Mouse (Mus musculus) lung, embryonic 16.5 days (tissue): ENCODE data around the gene Tbx3. TPM values are rescaled to one million over a fixed set of nuclear protein-coding genes. Genes with fewer than 3 reads are reported as not detected.

Source experiments
- ATAC-seq: fragments of 200-750 bp; cut with Nextera tagmentation; 2 replicates; pipeline ENCODE4 v1.8.0; 2017; ENCODE audit warnings: low read depth, mild to moderate bottlenecking, moderate library complexity
- H3K27ac ChIP-seq: fragments of 300-500 bp; sonication (generic); 2 replicates; pipeline ENCODE4 v1.5.1; 2014; ENCODE audit warnings: mild to moderate bottlenecking, control low read depth, low read length
- H3K27me3 ChIP-seq: fragments of 300-500 bp; sonication (generic); 2 replicates; pipeline ENCODE4 v1.6.1; 2014; ENCODE audit warnings: low read depth, low read length, mixed read lengths; ENCODE audit not compliant: control insufficient read depth, insufficient read depth
- H3K36me3 ChIP-seq: fragments of 300-500 bp; sonication (generic); 2 replicates; pipeline ENCODE4 v1.6.1; 2014; ENCODE audit warnings: low read length; ENCODE audit not compliant: control insufficient read depth, insufficient read depth
- H3K4me1 ChIP-seq: fragments of 300-500 bp; sonication (generic); replicated peaks from 2 replicates; pipeline ENCODE4 v1.6.1; 2014; ENCODE audit warnings: low read length, mixed read lengths; ENCODE audit not compliant: control insufficient read depth, insufficient read depth
- H3K4me2 ChIP-seq: fragments of 300-500 bp; sonication (generic); 2 replicates; pipeline ENCODE4 v1.6.1; 2014; ENCODE audit warnings: low read depth, low read length, control low read depth
- H3K4me3 ChIP-seq: fragments of 300-500 bp; sonication (generic); 2 replicates; pipeline ENCODE4 v1.5.1; 2014; ENCODE audit warnings: mild to moderate bottlenecking, low read length, control low read depth
- H3K9ac ChIP-seq: fragments of 300-500 bp; sonication (generic); 2 replicates; pipeline ENCODE4 v1.6.1; 2014; ENCODE audit warnings: low read length, control low read depth
- H3K9me3 ChIP-seq: fragments of 300-500 bp; sonication (generic); 2 replicates; pipeline ENCODE4 v1.6.1; 2016; ENCODE audit warnings: low read length; ENCODE audit not compliant: control insufficient read depth
- WGBS: fragments of 180-500 bp; shearing (Covaris S2); extraction: QIAGEN DNeasy Blood & Tissue Kit; methylation state at CpG from one replicate; pipeline ENCODE4 v1.1.7; 2014; 5-methylcytosine and 5-hydroxymethylcytosine counted together
- polyA plus RNA-seq: library from polyadenylated mRNA; unstranded; fragments of >200 nt; fragmentation: Nextera tagmentation; extraction: Ambion mirVana; gene quantifications from 2 replicates; pipeline ENCODE4 v1.2.1, GENCODE M21; 2015

The Tbx3 gene
- 53.4 and 65.3 TPM in 2 replicates for polyA plus RNA-seq

GRCm38 (mm10) chr5:119670566-119671108 lies at the start of gene Tbx3:
Gene Tbx3, plus strand, starts transcription at chr5:119670669.
- peak within 1 kb of the TSS; percentile 79 for H3K4me2 ChIP-seq
- peak; percentile 93 for ATAC-seq
- peaks cover 26% of the 10 kb centered on the region for H3K27me3 ChIP-seq
- H3K27ac ChIP-seq = peak within 1 kb of the TSS; percentile 98
- H3K4me3 ChIP-seq = peak within 1 kb of the TSS; percentile 70
- under 1% methylated on average over 41 of the region's 43 CpGs for WGBS
- no peaks in the 10 kb centered on the region for H3K36me3 ChIP-seq
- peaks cover 22% of the 10 kb centered on the region for H3K4me1 ChIP-seq
- peak within 1 kb of the TSS; percentile 91 for H3K9ac ChIP-seq
- H3K9me3 ChIP-seq = no peaks in the 10 kb centered on the region

- peak; percentile 17; the same call in 1 of the 2 replicates for ATAC-seq
- H3K27ac ChIP-seq = peak overlapping the region; percentile 11; the same call in 1 of the 2 replicates
- WGBS = 67% methylated on average over 1 of the region's 1 CpGs
These were observed 48.4 kb upstream of the Tbx3 start for GRCm38 (mm10) chr5:119622076-119622475.

DNA sequence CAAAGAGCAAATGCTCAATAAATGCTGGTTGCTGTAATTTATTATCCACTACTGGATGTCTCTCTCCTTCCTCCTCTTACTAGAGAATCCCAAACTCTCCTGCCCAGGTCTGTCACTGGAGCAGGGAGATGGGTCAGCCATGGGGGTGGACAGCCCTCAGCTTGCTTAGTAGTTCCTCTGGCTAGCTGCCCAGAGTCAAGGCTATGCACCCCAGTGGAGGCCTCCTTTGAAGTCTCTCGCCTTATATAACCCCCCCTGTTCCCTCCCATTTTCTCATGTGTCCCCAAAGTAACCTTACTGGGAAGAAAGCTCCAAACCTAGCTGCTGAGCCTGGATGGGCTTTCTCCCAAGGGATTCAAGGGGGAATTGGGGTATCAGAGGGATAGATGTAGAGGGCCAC lies 45.9 kb upstream of the Tbx3 start:
- WGBS = 20% methylated on average over 1 of the region's 1 CpGs
- H3K4me1 ChIP-seq = peaks cover 40% of the 10 kb centered on the region

More at GRCm38 (mm10) chr5:119622076-119622475, 48.4 kb upstream of the Tbx3 start:
- Histone ChIP-seq H3K4me2 (no peak overlapping the region), H3K27me3 (peaks cover 5% of the 10 kb centered on the region), H3K36me3 (no peaks in the 10 kb centered on the region), H3K4me3 (no peak overlapping the region), H3K9ac (no peak overlapping the region), H3K4me1 (peaks cover 30% of the 10 kb centered on the region), H3K9me3 (no peaks in the 10 kb centered on the region)

DNA sequence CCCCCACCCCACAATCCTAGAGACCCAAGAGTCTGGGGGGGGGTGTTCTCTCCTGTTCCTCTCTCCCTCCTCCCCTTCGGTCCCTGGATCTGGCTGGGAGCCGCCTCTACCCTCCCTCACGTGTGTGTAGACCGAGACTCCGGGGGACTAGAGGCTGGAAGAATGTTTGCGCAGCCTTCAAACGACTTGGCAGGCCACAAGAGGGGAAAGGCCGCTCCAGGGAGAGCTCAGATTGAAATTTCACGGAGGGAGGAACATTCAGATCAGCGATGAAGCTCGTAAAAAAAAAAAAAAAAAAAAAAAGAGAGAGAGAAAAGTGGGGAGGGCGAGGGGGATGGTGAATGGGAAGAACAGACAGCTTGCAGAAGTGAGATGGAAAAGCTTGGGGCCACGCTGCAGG lies 44.9 kb upstream of the Tbx3 start:
- Histone ChIP-seq H3K27ac (peak overlapping the region; percentile 90), H3K9me3 (no peaks in the 10 kb centered on the region), H3K4me1 (peaks cover 40% of the 10 kb centered on the region), H3K9ac (no peak overlapping the region), H3K36me3 (no peaks in the 10 kb centered on the region), H3K4me3 (no peak overlapping the region), H3K27me3 (peaks cover 11% of the 10 kb centered on the region), H3K4me2 (peak overlapping the region; percentile 12; the same call in 1 of the 2 replicates)
- ATAC-seq = peak; percentile 46
- 7% methylated on average over 13 of the region's 13 CpGs for WGBS

More for the DNA sequence above, 45.9 kb upstream of the Tbx3 start:
- no peak overlapping the region for H3K4me3 ChIP-seq
- H3K27ac ChIP-seq = no peak overlapping the region
- H3K36me3 ChIP-seq = no peaks in the 10 kb centered on the region
- H3K27me3 ChIP-seq = peaks cover 11% of the 10 kb centered on the region
- no peak overlapping the region for H3K4me2 ChIP-seq
- ATAC-seq = no peak
- no peak overlapping the region for H3K9ac ChIP-seq
- no peaks in the 10 kb centered on the region for H3K9me3 ChIP-seq

GRCm38 (mm10) chr5:119626154-119626553 lies 44.3 kb upstream of the Tbx3 start:
- H3K27me3 ChIP-seq = peaks cover 11% of the 10 kb centered on the region
- peak; percentile 69 for ATAC-seq
- H3K4me1 ChIP-seq = peaks cover 40% of the 10 kb centered on the region
- no peak overlapping the region for H3K4me3 ChIP-seq
- H3K27ac ChIP-seq = peak overlapping the region; percentile 90
- H3K36me3 ChIP-seq = no peaks in the 10 kb centered on the region
- peak overlapping the region; percentile 63; the same call in 1 of the 2 replicates for H3K4me2 ChIP-seq
- no peaks in the 10 kb centered on the region for H3K9me3 ChIP-seq
- WGBS = 19% methylated on average over 9 of the region's 9 CpGs
- no peak overlapping the region for H3K9ac ChIP-seq

- Histone ChIP-seq H3K4me3 (peak overlapping the region; percentile 38), H3K4me1 (peaks cover 40% of the 10 kb centered on the region), H3K27me3 (peaks cover 11% of the 10 kb centered on the region), H3K27ac (peak overlapping the region; percentile 90), H3K9me3 (no peaks in the 10 kb centered on the region), H3K4me2 (peak overlapping the region; percentile 63), H3K36me3 (no peaks in the 10 kb centered on the region), H3K9ac (peak overlapping the region; percentile 58)
- 1% methylated on average over 22 of the region's 22 CpGs for WGBS
- peak; percentile 35 for ATAC-seq
These were observed 43.8 kb upstream of the Tbx3 start for GRCm38 (mm10) chr5:119626662-119627061.

- no peak for ATAC-seq
- H3K9ac ChIP-seq = no peak overlapping the region
- no peak overlapping the region for H3K4me2 ChIP-seq
- no peaks in the 10 kb centered on the region for H3K9me3 ChIP-seq
- 84% methylated on average over 3 of the region's 3 CpGs for WGBS
- no peak overlapping the region for H3K4me3 ChIP-seq
- H3K4me1 ChIP-seq = peaks cover 34% of the 10 kb centered on the region
- no peaks in the 10 kb centered on the region for H3K36me3 ChIP-seq
- peaks cover 11% of the 10 kb centered on the region for H3K27me3 ChIP-seq
- no peak overlapping the region for H3K27ac ChIP-seq
These were observed 42.4 kb upstream of the Tbx3 start for GRCm38 (mm10) chr5:119628100-119628499.

- H3K36me3 ChIP-seq = no peaks in the 10 kb centered on the region
- H3K4me1 ChIP-seq = peaks cover 34% of the 10 kb centered on the region
- H3K4me2 ChIP-seq = no peak overlapping the region
- no peak overlapping the region for H3K27ac ChIP-seq
- no peak overlapping the region for H3K9ac ChIP-seq
- no peak overlapping the region for H3K4me3 ChIP-seq
- H3K27me3 ChIP-seq = peaks cover 11% of the 10 kb centered on the region
- H3K9me3 ChIP-seq = no peaks in the 10 kb centered on the region
- 39% methylated on average over 11 of the region's 12 CpGs for WGBS
- no peak for ATAC-seq
These were observed 41.6 kb upstream of the Tbx3 start for GRCm38 (mm10) chr5:119628746-119629327.

DNA sequence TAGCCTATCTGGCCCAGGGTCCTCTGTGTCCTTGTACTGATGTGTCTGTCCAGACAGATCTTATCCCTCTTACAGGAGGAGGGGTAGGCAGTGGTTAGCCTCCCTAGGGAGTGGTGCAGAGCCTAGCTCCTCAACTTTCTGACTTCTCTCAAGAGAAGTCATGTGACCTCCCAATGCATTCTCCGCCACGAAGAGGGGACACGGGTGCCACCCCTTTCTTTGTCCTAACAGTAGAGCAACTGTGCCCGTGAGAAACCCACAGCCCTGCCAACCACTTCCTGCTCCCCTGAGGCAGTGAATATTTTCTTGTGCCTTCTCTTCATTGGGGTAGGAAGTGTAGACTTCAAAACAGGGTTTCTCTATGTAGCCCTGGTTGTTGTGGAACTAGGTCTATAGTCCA lies 36.9 kb upstream of the Tbx3 start:
- ATAC-seq = no peak
- Histone ChIP-seq H3K27me3 (no peaks in the 10 kb centered on the region), H3K4me2 (no peak overlapping the region), H3K4me3 (no peak overlapping the region), H3K27ac (no peak overlapping the region), H3K36me3 (no peaks in the 10 kb centered on the region), H3K9me3 (no peaks in the 10 kb centered on the region), H3K9ac (no peak overlapping the region), H3K4me1 (no peaks in the 10 kb centered on the region)
- 77% methylated on average over 4 of the region's 4 CpGs for WGBS
